Mouse (Mus musculus): ENCODE data around the gene Mbip. TPM values are rescaled to one million over a fixed set of nuclear protein-coding genes. Genes with fewer than 3 reads are reported as not detected.

The Mbip gene
- 14.1 and 15.7 TPM in 2 replicates for polyA plus RNA-seq (2012)

DNA sequence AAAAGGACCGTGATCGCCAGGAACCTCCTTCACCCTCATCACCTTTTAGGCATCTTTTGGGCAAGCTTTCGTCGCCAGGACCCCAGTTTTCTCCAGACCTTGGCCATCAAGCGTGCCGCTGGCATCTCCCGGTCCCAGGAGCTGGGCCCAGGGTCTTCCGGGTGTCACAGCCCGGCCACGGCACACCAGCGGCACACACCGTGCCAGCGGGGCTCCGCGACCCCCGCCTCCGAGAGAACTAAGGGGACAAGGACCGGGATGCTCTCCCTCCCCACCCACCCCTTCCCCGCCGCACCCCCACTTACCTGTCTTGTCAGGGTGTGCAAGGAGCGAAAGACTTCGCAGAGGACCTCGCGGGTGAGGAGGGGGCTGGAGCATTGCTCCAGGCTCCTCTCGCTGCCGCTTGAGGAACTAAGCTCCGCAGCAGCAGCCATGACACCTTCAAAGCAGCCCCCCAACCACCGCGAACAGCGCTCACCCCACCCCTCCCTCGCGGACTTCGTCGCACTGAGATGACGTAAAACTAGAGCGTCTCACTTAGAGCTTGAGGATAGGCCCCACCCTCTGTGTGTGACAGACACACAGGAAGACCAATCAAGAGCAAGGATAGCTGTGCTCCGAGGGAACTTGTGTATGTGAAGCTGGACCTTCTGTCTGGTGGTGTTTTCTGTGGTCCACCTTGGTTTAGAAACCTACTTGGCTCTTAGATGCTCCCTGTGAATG is at the start of gene Mbip:
Mbip (minus strand) TSS at position 528 of the 723 bp plus-strand sequence.

Other genes with a start within 250 kb of the Mbip start
- gene Nkx2-1, start 191.0 kb upstream of the Mbip start, polyA plus RNA-seq (2012): not detected in 2 replicates